ENCODE assay signal across 22 mouse cellular contexts in the genomic region with DNA sequence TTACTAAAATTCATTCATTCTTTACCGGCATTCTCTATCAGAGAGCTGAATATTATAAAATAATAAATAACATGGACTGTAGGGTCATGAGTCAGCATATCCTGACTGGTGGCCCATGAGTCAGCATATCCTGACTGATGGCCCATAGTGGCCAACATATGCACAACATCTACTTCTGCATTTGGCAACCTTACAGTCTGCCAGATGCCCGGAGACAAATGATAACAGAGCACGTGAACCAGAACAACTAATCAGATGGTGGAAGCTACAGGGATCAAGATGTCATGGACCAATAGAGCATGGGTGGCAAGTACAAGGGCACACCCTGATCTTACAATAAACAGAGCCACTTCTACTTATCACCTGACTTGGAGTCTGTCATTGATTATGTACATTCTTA.
DNase-seq lines count a peak whose midpoint lies in the region; ATAC-seq and TF ChIP-seq lines count a peak whose summit lies in the region.
"Had no signal": no experiment of that assay in that cellular context is flagged by ENCODE, and none has a peak within 500 bp of the region (broad histone marks: within the 10 kb centered on the region; RNA-seq: fewer than 3 reads in every experiment).

No protein-coding gene starts in this region.

- TF ChIP-seq CTCF in C2C12 (IDR thresholded peaks at IDR 0.05; ENCODE audit: control insufficient read depth, insufficient read depth, insufficient read length): no peak

- H3K79me2 ChIP-seq in C2C12 (ENCODE audit: control insufficient read depth, insufficient read depth): no peaks in the 10 kb centered on the region

- no peaks in the 10 kb centered on the region for H3K9me3 ChIP-seq in megakaryocyte, embryonic 14.5 days
- no peaks in the 10 kb centered on the region for H3K9me3 ChIP-seq in heart, embryonic 10.5 days
- H3K9me3 ChIP-seq: embryonic facial prominence, embryonic 13.5 days; forebrain, embryonic 12.5 days; heart, embryonic 15.5 days; hindbrain, embryonic 10.5 days; intestine, embryonic 15.5 days had no signal

- WGBS in heart, embryonic 10.5 days: 80% methylated on average over 3 of the region's 3 CpGs

- H3ac ChIP-seq in C2C12 (ENCODE audit: control insufficient read depth, insufficient read length, low read depth): no peak overlapping the region

- peak overlapping the region; percentile 23 for H3K4me3 ChIP-seq in megakaryocyte, embryonic 14.5 days (replicated peaks)
- H3K4me3 ChIP-seq in C2C12 (ENCODE audit: insufficient read depth, poor library complexity, severe bottlenecking): no peak overlapping the region
- no peak overlapping the region for H3K4me3 ChIP-seq in heart, embryonic 10.5 days
- H3K4me3 ChIP-seq: embryonic facial prominence, embryonic 13.5 days; forebrain, embryonic 12.5 days; heart, embryonic 15.5 days; hindbrain, embryonic 10.5 days; intestine, embryonic 15.5 days had no signal

- H3K79me3 ChIP-seq in C2C12 (ENCODE audit: low read depth): no peaks in the 10 kb centered on the region

- H3K4me1 ChIP-seq in megakaryocyte, embryonic 14.5 days: peaks cover 4% of the 10 kb centered on the region
- H3K4me1 ChIP-seq in heart, embryonic 10.5 days: no peaks in the 10 kb centered on the region
- H3K4me1 ChIP-seq: embryonic facial prominence, embryonic 13.5 days; forebrain, embryonic 12.5 days; heart, embryonic 15.5 days; hindbrain, embryonic 10.5 days; intestine, embryonic 15.5 days had no signal

- no peaks in the 10 kb centered on the region for H3K27me3 ChIP-seq in megakaryocyte, embryonic 14.5 days (replicated peaks)
- H3K27me3 ChIP-seq in C2C12 (ENCODE audit: control insufficient read depth, insufficient read depth, insufficient read length): no peaks in the 10 kb centered on the region
- no peaks in the 10 kb centered on the region for H3K27me3 ChIP-seq in heart, embryonic 10.5 days (ENCODE audit: insufficient read depth, poor library complexity, severe bottlenecking)
- H3K27me3 ChIP-seq: embryonic facial prominence, embryonic 13.5 days; forebrain, embryonic 12.5 days; heart, embryonic 15.5 days; intestine, embryonic 15.5 days had no signal

- no peak for DNase-seq in gastrocnemius, postnatal 4 days (ENCODE audit: low spot score in 2 of 2)
- no peak for DNase-seq in heart, embryonic 10.5 days (ENCODE audit: low spot score)
- no peak for DNase-seq in embryo, embryonic 9.5 days (ENCODE audit: extremely low spot score)
- DNase-seq: adrenal gland, adult 8-10 months; B cell, adult 2 months; cerebellum, adult 11 months; cerebellum, adult 8-10 months; cerebellum, postnatal 14 days; gastrocnemius, postnatal 14 days; heart, adult 11 months; heart, postnatal 14 days had no signal

- no peak for ATAC-seq in megakaryocyte, adult 5-6 weeks (ENCODE audit: poor library complexity, severe bottlenecking)
- ATAC-seq in granulocyte monocyte progenitor cell, adult 5-6 weeks (replicated peaks; ENCODE audit: poor library complexity, severe bottlenecking): peak; percentile 68
- ATAC-seq: forebrain, embryonic 16.5 days; intestine, embryonic 15.5 days had no signal

- no peak overlapping the region for H3K27ac ChIP-seq in heart, embryonic 10.5 days
- H3K27ac ChIP-seq: embryonic facial prominence, embryonic 13.5 days; forebrain, embryonic 12.5 days; heart, embryonic 15.5 days; hindbrain, embryonic 10.5 days; hindbrain, embryonic 14.5 days; intestine, embryonic 15.5 days had no signal

- H3K36me3 ChIP-seq in megakaryocyte, embryonic 14.5 days (replicated peaks; ENCODE audit: low read length): no peaks in the 10 kb centered on the region
- no peaks in the 10 kb centered on the region for H3K36me3 ChIP-seq in C2C12 (ENCODE audit: control insufficient read depth, insufficient read depth)
- H3K36me3 ChIP-seq in heart, embryonic 10.5 days: no peaks in the 10 kb centered on the region
- H3K36me3 ChIP-seq: embryonic facial prominence, embryonic 13.5 days; forebrain, embryonic 12.5 days; heart, embryonic 15.5 days; hindbrain, embryonic 10.5 days; intestine, embryonic 15.5 days had no signal

TF ChIP-seq in C2C12, 6 proteins besides CTCF, POLR2A, EP300 and RAD21:
- TF ChIP-seq USF1 (IDR thresholded peaks at IDR 0.05; ENCODE audit: low read depth) (peak; percentile 67), MYOD1 (IDR thresholded peaks at IDR 0.05; ENCODE audit: control insufficient read depth, insufficient read length, low read depth) (no peak), CEBPB (IDR thresholded peaks at IDR 0.05; ENCODE audit: low read depth) (no peak)
